Mouse (Mus musculus) embryo, embryonic 10.5 days (tissue): Measurements from ENCODE around the gene 1190002N15Rik.
A peak's percentile ranks its signal among the peaks of the same experiment; 100 is the strongest.

Experiments used
- DNase-seq: peaks from one replicate; pipeline ENCODE4 v3.0.0-alpha.2; 2015; ENCODE audit warnings: low spot score

1190002N15Rik gene

DNA sequence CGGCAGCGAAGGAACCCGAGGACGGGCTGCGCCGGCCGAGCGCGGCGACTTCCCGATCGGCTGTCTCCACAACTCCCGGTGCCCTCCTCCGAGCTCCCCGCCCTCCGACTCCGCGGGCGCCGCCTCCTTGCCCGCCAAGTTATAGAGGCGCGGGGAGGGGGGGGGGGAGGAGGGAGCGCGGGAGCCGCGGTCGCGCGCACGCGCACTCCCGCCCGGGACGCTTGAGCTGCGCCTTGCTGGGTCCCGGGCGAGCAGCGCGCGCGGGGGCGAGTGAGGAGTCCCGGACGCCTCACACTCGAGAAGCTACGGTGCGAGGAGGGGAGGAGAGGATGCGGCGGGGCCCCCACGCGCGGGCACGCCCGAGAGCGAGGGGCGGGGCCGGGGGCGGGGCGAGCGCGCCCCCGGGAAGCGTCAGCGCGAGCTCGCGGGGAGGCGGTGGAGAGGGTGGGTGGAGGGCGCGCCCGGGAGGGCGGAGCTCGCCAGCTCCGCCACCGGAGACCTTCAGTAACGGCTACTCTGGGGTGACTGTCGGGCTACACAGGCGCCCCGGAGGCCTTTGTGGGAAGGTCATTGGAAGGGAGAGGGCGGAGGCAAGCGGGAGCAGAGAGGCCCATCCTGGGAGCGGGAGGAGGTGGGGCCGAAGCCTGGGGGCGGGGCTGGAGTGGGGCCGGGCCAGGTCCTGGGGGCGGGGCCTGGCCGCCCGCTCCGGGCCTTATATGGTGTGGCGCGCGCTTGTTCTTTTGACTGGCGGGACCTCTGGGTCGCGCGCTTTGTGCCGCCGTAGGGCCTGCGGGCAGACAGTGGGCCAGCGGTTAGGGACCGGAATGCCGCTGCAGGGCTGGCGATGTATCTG, at the start of gene 1190002N15Rik:
TSS of gene 1190002N15Rik (minus strand) at position 112 of the 853 bp plus-strand sequence.
- peak; percentile 97 for DNase-seq

DNA sequence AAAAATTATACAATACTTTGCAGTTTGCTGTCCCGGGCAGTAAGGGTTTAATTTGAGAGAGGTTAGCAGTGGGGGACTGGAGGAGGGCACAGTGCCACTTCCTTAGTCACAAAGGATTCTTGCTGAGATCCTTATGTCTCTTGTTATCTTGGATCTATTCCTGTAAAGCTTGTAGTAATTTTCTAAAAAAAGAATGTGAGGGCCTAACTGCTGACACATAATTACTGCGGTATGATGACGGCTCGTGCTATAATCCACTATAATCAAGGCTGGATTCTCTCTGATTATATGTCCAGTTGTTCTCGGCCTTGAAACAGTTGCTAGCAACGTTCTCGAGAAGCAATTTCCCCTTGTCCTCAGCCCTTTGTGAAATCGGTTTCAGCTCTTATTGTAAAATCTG, 44.4 kb upstream of the 1190002N15Rik start:
- no peak for DNase-seq

DNA sequence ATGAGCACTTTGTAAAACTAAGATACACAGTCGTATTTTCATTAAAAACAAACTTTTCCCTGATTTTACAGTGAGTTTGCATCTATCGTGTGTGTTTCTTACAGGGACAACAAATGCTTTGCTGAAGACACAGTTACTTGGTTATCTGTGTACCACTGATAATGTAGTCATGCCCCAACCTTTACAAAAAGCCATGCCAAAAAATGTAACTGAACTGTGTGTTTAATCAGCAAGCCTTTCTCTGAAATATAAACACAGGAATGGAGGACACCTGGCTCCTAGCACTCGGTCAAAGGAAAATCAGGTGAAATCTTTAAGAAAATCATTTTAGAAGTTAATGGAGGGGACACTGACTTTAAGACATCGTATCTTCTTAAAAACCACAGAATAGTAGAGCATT, 43.8 kb upstream of the 1190002N15Rik start:
- DNase-seq, result no peak

DNA sequence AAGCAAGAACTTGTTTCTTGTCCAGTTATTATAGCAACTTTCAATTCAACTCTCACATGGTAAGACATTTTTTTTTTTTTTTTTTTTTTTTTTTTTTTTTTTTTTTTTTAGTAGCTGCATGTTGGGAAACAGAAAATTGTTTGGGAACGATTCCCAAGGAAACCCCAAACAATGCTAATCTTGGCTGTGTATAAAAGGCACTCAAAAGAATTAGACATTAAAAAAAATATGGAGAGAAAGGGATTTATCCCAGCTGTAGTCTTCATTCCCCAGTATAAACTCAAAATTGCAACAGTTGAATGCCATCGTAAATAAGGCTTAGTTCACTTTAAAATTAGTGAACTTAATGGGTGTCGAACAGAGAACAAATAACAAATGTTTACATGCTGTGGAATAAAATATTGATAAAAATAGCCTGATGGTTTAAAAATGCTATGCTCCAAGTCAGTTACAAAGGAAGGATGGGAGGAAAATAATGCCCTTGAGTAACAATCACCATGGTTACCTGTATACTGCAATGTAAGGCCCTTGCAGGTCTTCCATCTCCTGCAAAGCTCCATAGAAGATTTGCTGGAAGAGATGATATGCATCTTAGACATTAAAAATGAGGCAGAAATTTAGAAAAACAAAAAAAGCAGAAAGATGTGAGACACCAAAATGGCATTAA, 42.3 kb upstream of the 1190002N15Rik start:
- DNase-seq, result no peak

DNA sequence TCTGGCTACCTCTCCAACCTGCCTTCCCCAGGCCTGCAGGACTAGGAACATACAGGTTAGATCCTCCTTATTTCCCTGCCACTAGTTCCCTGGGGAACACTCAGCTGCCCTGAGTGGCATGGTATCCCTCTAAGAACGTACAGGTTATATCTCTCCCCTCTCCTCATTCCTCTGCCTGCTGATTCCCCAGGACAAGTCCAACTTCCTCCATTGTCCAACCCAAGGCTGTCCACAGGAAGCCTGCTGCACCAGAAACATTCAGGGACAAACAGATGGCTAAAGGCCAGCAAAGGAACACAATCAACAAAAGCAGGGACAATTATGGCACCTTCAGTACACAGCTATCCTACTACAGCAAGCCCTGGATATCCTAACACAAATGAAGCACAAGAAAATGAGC, 33.9 kb upstream of the 1190002N15Rik start:
- DNase-seq, result no peak

DNA sequence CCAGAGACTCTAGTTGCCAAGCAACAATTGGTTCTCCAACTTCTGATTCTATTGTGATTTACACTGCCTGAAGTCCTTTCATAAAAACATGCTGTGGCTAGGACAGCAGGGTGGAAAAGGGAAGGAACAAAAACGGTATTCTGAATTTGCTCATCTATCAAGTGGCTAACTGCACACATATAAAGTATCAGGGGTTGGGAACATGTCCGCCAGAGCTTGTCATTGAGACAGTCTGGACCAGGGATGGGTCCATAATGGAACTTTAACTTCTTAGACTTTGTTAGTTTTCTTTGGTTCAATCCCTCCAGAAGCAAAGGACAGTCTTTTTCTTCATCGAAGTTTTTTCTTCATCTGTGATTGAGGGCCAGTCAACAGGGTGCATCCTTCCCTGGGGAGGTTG, 30.5 kb upstream of the 1190002N15Rik start:
- no peak for DNase-seq

DNA sequence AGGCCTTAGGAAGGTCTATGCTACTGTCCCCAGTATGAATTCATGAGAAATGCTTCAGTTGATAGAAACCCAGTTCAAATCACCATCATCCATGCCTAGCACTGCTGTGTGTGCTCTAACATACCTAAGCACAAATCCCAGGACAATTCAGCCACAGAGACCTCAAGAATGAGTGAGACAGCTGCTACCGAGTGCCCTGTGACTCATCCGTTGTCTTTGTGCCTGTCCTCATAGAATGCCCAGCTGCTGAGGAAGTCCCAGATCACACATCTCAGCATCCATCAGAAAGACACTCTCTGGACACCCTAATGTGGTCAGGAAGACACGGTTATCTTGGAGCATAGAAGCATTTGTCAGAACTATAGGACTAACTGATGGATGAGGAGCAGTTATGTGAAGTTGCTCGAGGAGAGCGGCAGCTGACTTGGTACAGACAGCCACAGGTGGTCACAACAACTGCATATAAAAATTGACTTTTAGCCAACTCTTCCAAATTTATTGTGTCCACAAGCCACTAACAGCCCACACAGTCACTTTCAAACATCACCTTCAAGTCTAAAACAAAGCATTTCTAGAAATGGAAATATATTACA, 29.9 kb upstream of the 1190002N15Rik start:
- peak; percentile 4 for DNase-seq

DNA sequence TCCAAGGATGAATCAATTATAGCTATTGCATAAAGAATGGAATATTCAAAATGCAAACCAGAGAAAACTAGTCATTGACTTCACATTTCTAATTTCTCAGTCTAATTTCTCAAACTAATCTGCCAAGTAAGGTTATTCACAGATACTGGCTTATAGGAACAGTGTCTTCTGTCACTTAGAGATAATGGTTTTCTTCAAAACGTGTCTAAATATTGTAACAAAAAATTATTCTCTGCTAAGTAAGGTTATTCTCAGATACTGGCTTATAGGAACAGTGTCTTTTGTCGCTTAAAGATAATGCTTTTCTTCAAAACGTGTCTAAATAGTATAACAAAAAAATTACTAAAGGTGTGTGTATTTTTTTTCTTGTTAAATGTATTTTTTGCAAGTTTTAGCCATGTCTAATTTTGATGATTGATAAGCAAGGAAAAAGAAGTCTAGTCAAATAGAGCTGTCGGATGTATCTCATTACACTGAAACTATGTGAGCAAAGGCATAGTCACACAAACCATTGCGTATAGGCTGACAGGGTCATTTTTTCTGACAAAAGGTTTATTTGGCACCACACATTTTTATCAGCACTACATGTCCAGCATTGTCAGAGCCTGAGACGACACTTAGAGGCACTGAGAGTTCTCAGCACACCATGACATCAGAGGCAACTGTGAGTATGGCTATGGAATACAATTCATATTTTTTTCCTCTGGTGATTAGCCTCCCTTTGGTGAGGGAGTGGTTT, 19.1 kb upstream of the 1190002N15Rik start:
- DNase-seq, result no peak

DNA sequence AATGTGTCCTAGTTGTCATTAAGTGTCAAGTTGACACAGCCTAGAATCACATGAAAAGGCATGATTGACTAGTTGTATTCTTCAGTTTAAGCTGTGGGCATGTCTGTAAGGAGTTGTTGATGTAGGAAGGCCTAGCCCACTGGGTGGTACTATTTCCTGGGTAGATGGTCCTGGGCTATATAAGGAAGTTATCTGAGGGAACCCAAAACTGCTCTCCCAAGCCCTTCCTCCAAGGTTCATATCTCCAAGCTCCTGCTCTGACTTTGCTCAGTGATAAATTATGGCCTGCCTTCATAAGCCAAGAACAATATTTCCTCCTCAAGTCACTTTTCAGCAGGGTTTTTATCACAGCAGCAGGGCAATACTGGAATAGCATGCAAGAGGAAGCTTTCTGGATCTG, 18.4 kb upstream of the 1190002N15Rik start:
- DNase-seq, result no peak

DNA sequence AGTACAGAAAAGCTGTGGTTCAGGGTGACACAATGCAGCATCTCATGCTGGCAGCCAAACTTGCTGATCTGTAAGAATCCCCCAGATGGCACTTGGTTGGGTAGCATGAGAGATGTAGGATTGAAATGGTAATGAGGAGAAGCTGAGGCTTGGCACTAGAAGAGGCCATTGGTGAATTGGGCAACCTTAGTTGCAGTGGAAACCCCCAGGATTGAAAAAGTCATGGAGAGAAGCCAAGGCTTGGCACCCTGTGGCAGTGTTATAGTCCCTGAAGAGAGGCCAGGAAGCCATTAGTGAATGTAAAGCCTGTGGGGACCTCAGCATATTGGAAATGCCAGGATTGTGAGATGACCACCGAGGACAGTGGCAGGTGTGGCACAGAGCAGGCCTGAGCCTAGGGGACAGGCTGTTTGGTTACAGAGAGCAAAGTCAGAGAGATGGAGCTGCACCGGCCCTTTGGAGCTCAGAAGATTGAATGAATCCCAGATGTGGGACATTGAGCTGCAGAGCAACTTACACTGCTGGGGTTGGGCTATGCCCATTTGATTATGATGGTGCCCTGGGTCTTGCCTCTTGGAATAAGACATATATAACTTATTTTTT, 12.7 kb upstream of the 1190002N15Rik start:
- DNase-seq, result no peak

DNA sequence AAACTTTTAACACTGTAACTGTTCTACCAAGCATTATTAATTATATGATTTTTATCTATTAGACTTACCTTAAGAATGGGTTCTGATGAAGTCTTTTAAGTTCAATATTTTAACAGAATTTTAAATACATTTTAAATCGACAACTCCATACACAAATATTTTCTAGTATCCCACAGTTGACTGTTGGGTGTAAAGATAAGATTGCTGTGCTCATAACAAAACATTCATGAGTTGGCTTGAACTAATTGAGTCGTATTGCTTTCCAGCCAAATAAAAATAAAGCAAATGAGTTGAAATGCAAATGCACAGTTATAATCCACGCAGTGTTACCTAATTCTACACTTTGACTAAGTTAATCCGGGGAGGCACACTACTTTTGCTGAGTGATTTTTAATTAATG, 6.0 kb upstream of the 1190002N15Rik start:
- no peak for DNase-seq

DNA sequence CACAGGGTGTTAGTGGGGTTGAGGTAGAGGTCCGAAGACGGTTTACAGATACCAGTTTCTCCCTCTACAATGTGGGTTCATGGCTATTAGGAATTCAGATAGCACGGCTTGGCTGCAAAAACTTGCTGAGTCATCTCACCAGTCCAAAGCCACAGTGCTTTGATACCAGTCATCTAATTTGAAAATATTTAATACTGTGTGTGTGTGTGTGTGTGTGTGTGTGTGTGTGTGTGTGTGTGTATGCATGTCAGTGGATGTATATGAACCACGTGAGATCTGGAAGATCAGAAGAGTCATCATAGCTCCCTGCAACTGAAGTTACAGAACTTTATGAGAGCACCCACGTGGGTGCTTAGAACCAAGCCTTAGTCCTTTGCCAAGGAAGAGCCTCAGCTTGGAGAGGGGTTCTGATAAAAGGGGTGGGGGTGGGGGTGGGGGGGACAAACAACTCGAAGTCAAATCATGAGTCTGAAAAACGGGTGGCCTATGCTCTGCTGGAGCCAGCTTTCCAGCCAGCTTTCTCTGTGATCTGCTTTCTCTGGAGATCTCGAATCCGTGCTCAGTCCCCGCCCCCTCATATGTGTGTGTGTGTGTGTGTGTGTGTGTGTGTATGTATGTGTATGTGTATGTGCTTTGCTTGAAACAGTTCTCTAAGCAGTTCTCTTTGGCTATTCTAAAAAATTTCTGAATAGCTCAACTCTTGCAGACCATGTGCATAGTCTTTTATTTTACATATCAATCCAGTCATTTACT, 2.6 kb upstream of the 1190002N15Rik start:
- DNase-seq, result peak; percentile 20

DNA sequence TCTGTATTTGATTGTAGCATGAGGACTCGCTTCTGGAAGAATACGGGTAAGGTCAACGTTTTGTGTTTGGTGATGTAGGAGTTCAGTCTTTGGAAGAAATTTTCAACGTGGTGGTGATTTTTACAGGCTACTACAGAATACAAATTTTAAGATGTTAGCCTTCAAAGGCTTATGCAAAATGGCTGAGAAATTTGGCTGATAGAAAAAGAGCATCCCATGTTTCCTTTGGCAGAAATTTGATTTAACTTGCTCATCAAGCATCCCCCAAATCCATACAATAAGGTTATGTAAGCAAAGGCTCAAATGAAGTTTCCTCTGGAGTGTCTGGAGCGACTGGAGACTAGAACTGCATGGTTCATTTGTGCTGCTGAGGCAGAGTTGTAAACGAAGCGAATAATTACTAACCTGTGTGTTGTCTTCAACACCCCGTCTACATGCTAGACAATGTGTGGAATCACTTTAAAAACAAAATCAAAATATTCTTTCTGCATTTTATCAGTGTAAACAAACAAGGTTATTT, 1.5 kb upstream of the 1190002N15Rik start:
- DNase-seq, result peak; percentile 21

DNA sequence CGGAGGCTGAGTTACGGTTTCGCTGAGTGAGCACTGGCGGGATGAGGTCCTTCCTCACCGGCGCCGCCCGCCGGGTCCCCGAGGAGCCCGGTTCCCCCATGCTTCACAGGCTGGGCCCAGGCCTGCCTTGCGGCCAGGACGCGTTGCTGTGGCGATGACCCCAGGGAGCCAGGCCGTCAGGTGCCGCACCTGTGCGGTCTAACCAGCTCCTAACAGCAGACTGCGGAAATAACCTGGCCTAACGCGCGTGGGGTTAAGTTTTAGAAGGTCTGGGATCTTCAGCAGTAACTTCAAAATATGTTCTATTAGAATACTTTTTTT, 902 bp upstream of the 1190002N15Rik start:
- DNase-seq, result no peak

DNA sequence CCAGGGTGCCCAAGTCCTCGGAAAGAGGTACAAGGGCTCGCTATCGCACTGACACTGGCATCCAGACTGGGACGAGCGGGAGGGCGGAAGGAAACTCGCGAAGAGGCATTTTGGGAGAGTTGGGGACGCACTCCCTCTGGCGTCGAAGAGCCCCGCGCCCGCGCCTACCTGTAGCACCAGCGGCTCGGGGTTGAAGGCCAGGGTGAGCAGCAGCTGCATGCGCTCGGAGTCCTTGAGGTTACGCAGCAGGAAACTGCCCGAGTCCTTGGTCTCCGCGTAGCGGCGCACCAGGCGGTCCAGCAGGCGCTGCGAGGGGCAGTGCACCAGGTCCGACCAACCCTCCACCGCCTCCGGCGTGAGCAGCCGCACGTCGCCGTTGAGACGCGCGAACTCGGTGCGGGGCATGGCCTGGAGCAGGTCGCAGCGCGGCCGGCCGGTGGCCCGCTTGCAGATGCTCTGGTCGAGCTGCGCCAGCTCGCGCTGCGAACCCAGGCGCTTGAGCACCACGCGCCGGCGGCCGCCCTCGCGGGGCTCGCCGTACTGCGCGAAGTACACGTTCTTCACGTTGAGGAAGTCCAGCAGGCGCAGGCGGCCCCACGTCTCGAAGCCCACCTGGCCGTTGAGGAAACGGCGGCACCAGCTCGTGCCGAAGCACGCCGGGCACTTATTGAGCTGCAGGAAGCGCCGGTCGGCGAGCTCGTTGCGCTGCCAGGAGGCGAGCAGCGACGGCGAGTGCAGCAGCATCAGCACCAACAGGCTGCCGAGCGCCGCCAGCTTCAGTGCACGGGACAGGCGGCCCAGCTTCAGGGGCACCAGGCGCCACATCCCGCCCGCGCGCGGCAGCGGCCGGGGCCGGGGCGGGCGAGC, 597 bp downstream of the 1190002N15Rik start:
- DNase-seq, result peak; percentile 79

DNA sequence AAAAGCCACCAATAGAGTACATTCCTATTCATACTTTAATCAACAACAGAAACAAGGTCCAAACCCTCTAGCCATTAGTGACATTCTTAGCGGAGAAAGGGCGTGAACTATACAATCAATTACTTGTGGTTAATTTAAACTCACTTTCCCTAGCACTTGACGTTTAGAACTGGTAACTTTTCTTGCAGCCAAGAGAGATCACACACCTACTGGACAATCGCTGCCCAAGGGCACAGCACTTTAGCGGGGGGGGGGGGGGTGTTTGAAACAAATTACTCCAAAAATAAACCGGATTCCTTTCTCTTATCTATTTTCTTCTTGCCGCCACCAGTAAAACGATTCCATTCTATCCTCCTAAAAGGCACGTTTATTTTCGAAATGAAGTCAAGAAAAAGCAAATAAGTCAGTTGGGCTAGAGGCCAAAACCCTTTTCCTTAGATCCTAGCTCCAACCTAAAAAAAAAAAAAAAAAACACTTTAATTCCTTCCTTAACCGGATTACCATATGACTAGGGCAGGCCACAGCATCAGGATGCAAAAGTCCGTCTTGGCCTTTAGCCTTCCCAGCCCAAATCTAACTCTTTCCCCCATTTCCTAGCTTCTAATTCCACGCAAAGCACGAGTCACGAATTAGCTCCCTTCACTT, 1.5 kb downstream of the 1190002N15Rik start:
- peak; percentile 17 for DNase-seq

DNA sequence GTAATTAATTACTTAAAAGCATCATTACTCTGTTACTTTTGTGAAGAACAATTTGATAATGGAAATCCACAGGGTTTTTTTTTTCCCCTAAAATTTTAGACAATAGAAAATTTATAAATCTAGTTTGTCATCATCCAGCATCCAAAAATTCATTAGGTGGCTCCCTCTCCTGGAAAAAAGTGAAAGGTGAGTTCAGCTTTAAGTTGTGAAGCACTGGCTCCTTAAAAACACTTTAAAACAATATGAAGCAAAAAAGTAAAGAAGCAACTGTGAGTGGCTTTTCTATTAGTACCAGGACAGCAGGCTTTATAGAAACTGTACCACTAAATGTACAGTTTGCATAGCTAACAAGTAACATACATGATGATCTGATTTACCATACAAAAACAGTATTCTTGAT, 3.1 kb downstream of the 1190002N15Rik start:
- no peak for DNase-seq

DNA sequence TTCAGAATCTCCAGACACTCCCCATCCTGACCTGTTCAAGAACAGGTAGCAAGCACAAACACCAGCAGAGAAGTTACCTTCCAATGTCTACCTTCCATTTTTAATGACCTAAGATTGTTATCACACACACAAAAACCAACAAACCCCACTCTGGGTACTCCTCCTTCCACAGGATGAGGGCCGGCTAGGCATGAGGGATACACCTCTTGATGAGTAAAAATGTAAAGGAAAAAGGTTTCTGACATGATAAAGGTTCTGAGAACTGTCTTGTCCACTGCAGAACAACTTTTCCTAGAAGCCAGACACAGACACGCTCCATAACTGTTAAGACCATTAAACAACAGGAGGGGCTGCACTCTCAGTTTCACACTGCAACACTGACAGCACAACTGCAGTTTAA, 3.7 kb downstream of the 1190002N15Rik start:
- DNase-seq, result no peak

DNA sequence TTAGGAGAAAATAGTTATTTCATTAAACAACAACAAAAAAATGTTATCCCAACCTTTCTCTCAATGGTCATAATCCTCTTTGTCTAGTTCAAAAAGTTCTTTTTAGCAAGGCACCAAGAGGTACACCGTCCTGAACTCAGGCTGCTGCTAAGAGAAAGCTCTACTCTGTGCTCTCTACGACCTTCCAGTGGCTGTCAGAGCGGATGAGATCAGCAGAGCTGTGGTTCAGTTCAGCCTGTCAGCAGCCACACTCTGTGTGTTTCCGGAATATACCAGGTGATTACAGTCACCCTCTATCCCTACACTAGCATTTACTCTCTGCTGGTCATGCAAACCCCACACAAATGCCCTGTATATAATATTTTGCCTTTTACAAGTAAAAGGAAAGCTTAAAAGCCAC, 4.2 kb downstream of the 1190002N15Rik start:
- DNase-seq, result peak; percentile 34

DNA sequence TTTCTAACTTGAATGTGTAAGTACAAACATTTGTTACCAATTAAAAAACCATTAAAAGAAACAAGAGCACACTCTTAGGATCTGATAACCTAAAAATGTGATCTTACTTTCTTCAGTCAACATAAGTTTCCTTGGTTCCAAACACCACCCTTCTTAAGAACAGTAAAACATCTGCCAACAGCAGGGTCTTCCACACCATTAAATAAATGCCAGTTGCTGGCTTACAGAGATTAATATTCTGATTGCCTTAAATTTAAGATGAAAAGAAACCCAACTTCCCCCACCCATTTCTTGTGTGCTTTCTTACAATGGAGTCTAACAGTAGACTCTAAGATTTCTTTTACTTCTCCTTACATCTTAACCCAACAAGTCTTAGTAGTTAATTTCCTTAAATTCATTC, 7.9 kb downstream of the 1190002N15Rik start:
- no peak for DNase-seq
